Mouse (Mus musculus): ENCODE data around the gene Lrrc4b. TPM values are rescaled to one million over a fixed set of nuclear protein-coding genes. Genes with fewer than 3 reads are reported as not detected.

Lrrc4b gene
- polyA plus RNA-seq, 1 experiment from 2014 or later: 0.50 TPM

DNA sequence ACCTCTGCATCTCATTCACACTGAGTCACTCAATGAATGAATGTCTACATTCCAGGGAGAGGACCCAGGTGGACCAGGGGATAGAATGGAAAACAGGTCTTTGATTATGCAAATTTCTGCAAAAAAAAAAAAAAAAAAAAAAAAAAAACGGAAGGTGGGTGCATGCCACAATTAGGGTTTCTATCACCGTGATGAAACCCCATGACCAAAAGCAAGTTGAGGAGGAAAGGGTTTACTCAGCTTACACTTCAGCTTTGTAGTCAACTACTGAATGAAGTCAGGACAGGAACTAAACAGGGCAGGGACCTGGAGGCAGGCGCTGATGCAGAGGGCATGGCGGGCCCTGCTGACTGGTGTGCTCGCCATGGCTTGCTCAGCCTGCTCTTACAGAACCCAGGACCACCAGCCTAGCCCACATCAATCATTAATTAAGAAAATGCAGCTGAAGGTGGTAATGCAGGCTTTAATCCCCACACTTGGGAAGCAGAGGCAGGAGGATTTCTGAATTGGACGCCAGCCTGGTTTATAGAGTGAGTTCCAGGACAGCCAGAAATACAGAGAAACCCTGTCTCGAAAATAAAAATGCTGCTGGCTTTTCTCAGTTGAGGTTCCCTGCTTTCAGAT, 56.9 kb downstream of the Lrrc4b start:
- Histone ChIP-seq H3K4me3 (ENCODE audit: low read length) (no peak overlapping the region), H3K27me3 (ENCODE audit: control insufficient read depth, insufficient read depth, low read length) (peaks cover 7% of the 10 kb centered on the region; the same call in 1 of the 2 replicates), H3K9ac (ENCODE audit: low read depth, low read length) (no peak overlapping the region), H3K4me2 (replicated peaks; ENCODE audit: low read depth, low read length) (no peak overlapping the region), H3K4me1 (ENCODE audit: control insufficient read depth, insufficient read depth, low read length) (no peaks in the 10 kb centered on the region), H3K27ac (ENCODE audit: low read depth, low read length) (no peak overlapping the region), H3K36me3 (ENCODE audit: control insufficient read depth, insufficient read depth, low read length) (peaks cover 14% of the 10 kb centered on the region), H3K9me3 (ENCODE audit: control insufficient read depth, low read length) (no peaks in the 10 kb centered on the region)
- ATAC-seq (ENCODE audit: low FRiP score, low TSS enrichment): no peak
- WGBS: 77% methylated on average over 7 of the region's 7 CpGs

DNA sequence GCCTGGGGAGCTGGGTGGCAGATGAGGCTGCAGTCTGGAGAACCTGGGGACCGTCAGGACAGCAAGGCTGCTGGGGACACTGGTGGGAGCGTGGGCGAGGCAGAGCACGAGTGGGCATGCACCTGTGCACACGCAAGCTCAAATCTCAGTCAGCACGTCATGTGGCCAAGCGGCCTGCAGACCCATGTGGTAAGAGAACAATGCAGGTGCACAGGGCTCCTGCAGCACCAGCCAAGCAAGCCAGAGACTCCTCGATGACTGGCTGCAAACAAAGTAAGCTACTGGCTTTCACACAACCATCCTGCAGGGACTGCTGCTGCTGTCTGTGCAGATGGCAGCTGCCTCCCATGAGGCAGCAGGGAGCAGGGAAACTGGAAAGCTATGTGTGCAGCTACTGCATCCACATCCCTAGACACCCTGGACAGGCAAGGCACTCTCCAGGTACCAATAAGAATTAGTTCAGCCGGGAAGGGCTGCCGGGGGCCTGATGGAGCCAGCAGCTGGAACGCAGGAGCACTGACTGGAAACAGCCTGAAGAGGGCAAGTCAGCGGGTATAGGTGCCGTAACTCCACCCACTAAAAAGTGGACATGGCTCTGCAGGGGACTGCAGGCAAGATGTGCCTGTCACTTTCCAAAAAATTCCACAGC, 58.2 kb downstream of the Lrrc4b start:
- Histone ChIP-seq H3K4me2 (replicated peaks; ENCODE audit: low read depth, low read length) (no peak overlapping the region), H3K9ac (ENCODE audit: low read depth, low read length) (no peak overlapping the region), H3K27me3 (ENCODE audit: control insufficient read depth, insufficient read depth, low read length) (peaks cover 7% of the 10 kb centered on the region; the same call in 1 of the 2 replicates), H3K36me3 (ENCODE audit: control insufficient read depth, insufficient read depth, low read length) (peaks cover 28% of the 10 kb centered on the region), H3K9me3 (ENCODE audit: control insufficient read depth, low read length) (no peaks in the 10 kb centered on the region), H3K4me3 (ENCODE audit: low read length) (no peak overlapping the region), H3K27ac (ENCODE audit: low read depth, low read length) (no peak overlapping the region), H3K4me1 (ENCODE audit: control insufficient read depth, insufficient read depth, low read length) (no peaks in the 10 kb centered on the region)
- 71% methylated on average over 13 of the region's 13 CpGs for WGBS
- ATAC-seq (ENCODE audit: low FRiP score, low TSS enrichment): no peak

GRCm38 (mm10) chr7:44487936-44488335, 59.1 kb downstream of the Lrrc4b start:
- Histone ChIP-seq H3K27ac (ENCODE audit: low read depth, low read length) (no peak overlapping the region), H3K4me2 (replicated peaks; ENCODE audit: low read depth, low read length) (no peak overlapping the region), H3K9me3 (ENCODE audit: control insufficient read depth, low read length) (no peaks in the 10 kb centered on the region), H3K9ac (ENCODE audit: low read depth, low read length) (no peak overlapping the region), H3K4me3 (ENCODE audit: low read length) (no peak overlapping the region), H3K36me3 (ENCODE audit: control insufficient read depth, insufficient read depth, low read length) (peaks cover 36% of the 10 kb centered on the region), H3K27me3 (ENCODE audit: control insufficient read depth, insufficient read depth, low read length) (no peaks in the 10 kb centered on the region), H3K4me1 (ENCODE audit: control insufficient read depth, insufficient read depth, low read length) (no peaks in the 10 kb centered on the region)
- 92% methylated on average over 7 of the region's 7 CpGs for WGBS
- no peak for ATAC-seq (ENCODE audit: low FRiP score, low TSS enrichment)

GRCm38 (mm10) chr7:44488545-44488944, 59.7 kb downstream of the Lrrc4b start:
- Histone ChIP-seq H3K4me1 (ENCODE audit: control insufficient read depth, insufficient read depth, low read length) (no peaks in the 10 kb centered on the region), H3K27ac (ENCODE audit: low read depth, low read length) (no peak overlapping the region), H3K4me3 (ENCODE audit: low read length) (no peak overlapping the region), H3K36me3 (ENCODE audit: control insufficient read depth, insufficient read depth, low read length) (peaks cover 40% of the 10 kb centered on the region), H3K27me3 (ENCODE audit: control insufficient read depth, insufficient read depth, low read length) (no peaks in the 10 kb centered on the region), H3K4me2 (replicated peaks; ENCODE audit: low read depth, low read length) (no peak overlapping the region), H3K9me3 (ENCODE audit: control insufficient read depth, low read length) (no peaks in the 10 kb centered on the region), H3K9ac (ENCODE audit: low read depth, low read length) (no peak overlapping the region)
- no peak for ATAC-seq (ENCODE audit: low FRiP score, low TSS enrichment)
- 93% methylated on average over 7 of the region's 8 CpGs for WGBS

DNA sequence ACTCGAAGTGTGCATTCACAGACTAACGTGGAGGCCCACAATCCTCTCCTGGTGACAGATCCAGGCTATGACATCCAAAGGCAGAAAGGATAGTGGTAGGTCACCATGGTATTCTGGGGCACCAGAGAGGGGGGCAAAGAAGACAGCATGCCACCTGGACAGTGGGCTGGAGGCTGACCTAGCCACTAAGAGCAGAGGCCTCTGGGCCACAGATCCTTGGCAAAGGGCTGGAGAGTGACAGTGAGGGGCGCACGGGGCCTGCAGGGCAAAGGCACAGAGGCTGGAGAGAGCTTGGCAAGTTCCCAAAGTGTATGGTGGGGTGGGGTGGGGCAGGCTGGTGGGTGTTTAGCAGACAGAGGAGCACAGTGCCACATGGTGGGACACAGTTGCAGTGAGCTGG, 61.5 kb downstream of the Lrrc4b start:
- Histone ChIP-seq H3K4me3 (ENCODE audit: low read length) (no peak overlapping the region), H3K27me3 (ENCODE audit: control insufficient read depth, insufficient read depth, low read length) (no peaks in the 10 kb centered on the region), H3K4me2 (replicated peaks; ENCODE audit: low read depth, low read length) (no peak overlapping the region), H3K27ac (ENCODE audit: low read depth, low read length) (no peak overlapping the region), H3K36me3 (ENCODE audit: control insufficient read depth, insufficient read depth, low read length) (peaks cover 40% of the 10 kb centered on the region), H3K4me1 (ENCODE audit: control insufficient read depth, insufficient read depth, low read length) (peaks cover under 1% of the 10 kb centered on the region; the same call in 1 of the 2 replicates), H3K9ac (ENCODE audit: low read depth, low read length) (no peak overlapping the region), H3K9me3 (ENCODE audit: control insufficient read depth, low read length) (no peaks in the 10 kb centered on the region)
- no peak for ATAC-seq (ENCODE audit: low FRiP score, low TSS enrichment)
- 92% methylated on average over 4 of the region's 4 CpGs for WGBS

GRCm38 (mm10) chr7:44491391-44491790, 62.6 kb downstream of the Lrrc4b start:
- peaks cover 40% of the 10 kb centered on the region for H3K36me3 ChIP-seq (ENCODE audit: control insufficient read depth, insufficient read depth, low read length)
- 95% methylated on average over 5 of the region's 5 CpGs for WGBS

DNA sequence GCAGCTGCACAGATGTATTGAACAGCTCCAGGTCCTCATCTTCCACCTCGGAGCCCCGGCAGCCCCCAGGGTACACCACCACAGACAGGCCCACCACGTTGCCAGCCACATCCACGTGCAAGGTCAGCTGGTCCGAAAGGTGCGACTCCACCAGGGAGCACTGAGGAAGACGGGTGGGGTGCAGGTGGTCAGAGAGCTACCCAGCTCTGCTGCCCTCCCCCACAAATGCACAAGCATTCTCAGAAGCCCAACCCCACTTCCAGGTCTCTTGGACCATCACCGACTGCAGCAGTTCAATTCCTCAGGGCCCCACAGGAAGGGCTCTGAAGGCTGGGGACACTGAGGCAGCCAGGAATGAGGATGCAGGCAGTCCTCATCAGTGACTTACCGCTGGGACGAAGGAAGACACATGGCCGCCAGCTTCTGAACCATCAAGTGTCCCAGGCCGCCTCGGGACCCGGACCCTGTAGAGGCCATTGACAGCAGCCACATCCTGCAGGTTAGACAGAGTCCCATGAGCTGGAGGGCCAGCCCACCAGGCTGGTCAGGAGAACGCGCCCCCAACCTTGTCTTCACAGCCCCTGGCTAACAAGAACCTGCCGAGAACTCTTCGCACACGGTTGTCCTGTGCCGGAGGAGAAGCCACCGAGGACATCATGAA, 63.5 kb downstream of the Lrrc4b start:
- no peak overlapping the region for H3K9ac ChIP-seq (ENCODE audit: low read depth, low read length)

More at GRCm38 (mm10) chr7:44491391-44491790, 62.6 kb downstream of the Lrrc4b start:
- no peak overlapping the region for H3K27ac ChIP-seq (ENCODE audit: low read depth, low read length)
- H3K27me3 ChIP-seq (ENCODE audit: control insufficient read depth, insufficient read depth, low read length): no peaks in the 10 kb centered on the region
- no peak overlapping the region for H3K4me3 ChIP-seq (ENCODE audit: low read length)
- H3K9ac ChIP-seq (ENCODE audit: low read depth, low read length): no peak overlapping the region
- no peaks in the 10 kb centered on the region for H3K9me3 ChIP-seq (ENCODE audit: control insufficient read depth, low read length)
- H3K4me2 ChIP-seq (replicated peaks; ENCODE audit: low read depth, low read length): no peak overlapping the region
- H3K4me1 ChIP-seq (ENCODE audit: control insufficient read depth, insufficient read depth, low read length): peaks cover 5% of the 10 kb centered on the region; the same call in 1 of the 2 replicates
- no peak for ATAC-seq (ENCODE audit: low FRiP score, low TSS enrichment)

DNA sequence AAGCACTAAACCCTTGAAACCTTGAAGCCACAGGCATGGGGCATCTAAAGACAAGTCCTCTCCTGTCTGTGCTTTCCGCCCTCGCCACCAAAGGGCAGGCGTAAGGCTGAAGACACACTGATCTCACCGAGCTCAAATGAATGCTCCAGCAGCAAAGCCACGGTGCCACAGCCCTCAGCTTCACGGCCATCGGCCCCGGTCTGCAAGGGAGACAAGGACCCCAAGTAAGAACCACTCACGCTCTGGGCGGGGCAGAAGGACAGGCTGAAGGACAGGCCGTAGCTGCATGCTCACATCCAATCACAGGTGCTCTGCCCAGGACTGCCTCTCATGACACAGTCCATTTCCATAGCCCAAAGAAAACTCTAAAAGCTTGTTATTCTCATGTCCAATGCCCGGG, 65.9 kb downstream of the Lrrc4b start:
- no peak overlapping the region for H3K9ac ChIP-seq (ENCODE audit: low read depth, low read length)
- H3K27ac ChIP-seq (ENCODE audit: low read depth, low read length): no peak overlapping the region
- H3K27me3 ChIP-seq (ENCODE audit: control insufficient read depth, insufficient read depth, low read length): no peaks in the 10 kb centered on the region
- no peak overlapping the region for H3K4me2 ChIP-seq (replicated peaks; ENCODE audit: low read depth, low read length)
- no peaks in the 10 kb centered on the region for H3K9me3 ChIP-seq (ENCODE audit: control insufficient read depth, low read length)
- ATAC-seq (ENCODE audit: low FRiP score, low TSS enrichment): no peak
- H3K4me1 ChIP-seq (ENCODE audit: control insufficient read depth, insufficient read depth, low read length): peaks cover 5% of the 10 kb centered on the region; the same call in 1 of the 2 replicates
- 97% methylated on average over 12 of the region's 12 CpGs for WGBS
- H3K36me3 ChIP-seq (ENCODE audit: control insufficient read depth, insufficient read depth, low read length): peaks cover 36% of the 10 kb centered on the region
- H3K4me3 ChIP-seq (ENCODE audit: low read length): 0 out of 2 replicates have a peak overlapping the region, but pooled peaks have one; percentile 79

More for the DNA sequence above, 63.5 kb downstream of the Lrrc4b start:
- no peaks in the 10 kb centered on the region for H3K9me3 ChIP-seq (ENCODE audit: control insufficient read depth, low read length)
- no peaks in the 10 kb centered on the region for H3K27me3 ChIP-seq (ENCODE audit: control insufficient read depth, insufficient read depth, low read length)
- ATAC-seq (ENCODE audit: low FRiP score, low TSS enrichment): no peak
- H3K4me3 ChIP-seq (ENCODE audit: low read length): no peak overlapping the region
- 95% methylated on average over 21 of the region's 21 CpGs for WGBS
- H3K36me3 ChIP-seq (ENCODE audit: control insufficient read depth, insufficient read depth, low read length): peaks cover 40% of the 10 kb centered on the region
- no peak overlapping the region for H3K4me2 ChIP-seq (replicated peaks; ENCODE audit: low read depth, low read length)
- H3K4me1 ChIP-seq (ENCODE audit: control insufficient read depth, insufficient read depth, low read length): peaks cover 5% of the 10 kb centered on the region; the same call in 1 of the 2 replicates
- no peak overlapping the region for H3K27ac ChIP-seq (ENCODE audit: low read depth, low read length)

- peaks cover 32% of the 10 kb centered on the region for H3K36me3 ChIP-seq (ENCODE audit: control insufficient read depth, insufficient read depth, low read length)
- no peak overlapping the region for H3K27ac ChIP-seq (ENCODE audit: low read depth, low read length)
- H3K9me3 ChIP-seq (ENCODE audit: control insufficient read depth, low read length): no peaks in the 10 kb centered on the region
- H3K27me3 ChIP-seq (ENCODE audit: control insufficient read depth, insufficient read depth, low read length): no peaks in the 10 kb centered on the region
- peak overlapping the region; percentile 60 for H3K4me2 ChIP-seq (replicated peaks; ENCODE audit: low read depth, low read length)
- peak overlapping the region; percentile 79; the same call in 1 of the 2 replicates for H3K4me3 ChIP-seq (ENCODE audit: low read length)
- H3K4me1 ChIP-seq (ENCODE audit: control insufficient read depth, insufficient read depth, low read length): peaks cover 5% of the 10 kb centered on the region; the same call in 1 of the 2 replicates
- WGBS: 77% methylated on average over 7 of the region's 7 CpGs
- ATAC-seq (ENCODE audit: low FRiP score, low TSS enrichment): no peak
- H3K9ac ChIP-seq (ENCODE audit: low read depth, low read length): peak overlapping the region; percentile 67; the same call in 1 of the 2 replicates
These were observed 66.3 kb downstream of the Lrrc4b start for GRCm38 (mm10) chr7:44495086-44495485.

All from kidney, embryonic 14.5 days (tissue).